Mouse (Mus musculus) liver, postnatal 0 days (tissue): ENCODE data around the gene Psmd11.

Experiments
- CTCF ChIP-seq: sonication (generic); IDR thresholded peaks from 2 replicates; pipeline ENCODE4 v1.5.1; 2016; ENCODE audit warnings: antibody characterized with exemption, low read depth
- EP300 ChIP-seq: IDR thresholded peaks from 2 replicates; pipeline ENCODE4 v1.6.1; 2016; ENCODE audit warnings: antibody characterized with exemption, low read depth, mild to moderate bottlenecking

- TF ChIP-seq EP300 = no peak
- TF ChIP-seq CTCF = no peak
These were observed 64.8 kb downstream of the Psmd11 start for GRCm38 (mm10) chr11:80493186-80493585.
